ENCODE assay signal across 8 mouse cellular contexts in genomic region chr9:80068028-80068515, GRCm38 (mm10). TPM values are rescaled to one million over a fixed set of nuclear protein-coding genes. Genes with fewer than 3 reads are reported as not detected.
DNase-seq lines count a peak whose midpoint lies in the region; ATAC-seq and TF ChIP-seq lines count a peak whose summit lies in the region.

No protein-coding gene starts in this region.

- peak overlapping the region; percentile 99 for H3K27ac ChIP-seq in lung, embryonic 16.5 days (ENCODE audit: low read length)
- peak overlapping the region; percentile 100 for H3K27ac ChIP-seq in embryonic facial prominence, embryonic 12.5 days
- peak overlapping the region; percentile 98 for H3K27ac ChIP-seq in intestine, postnatal 0 days (ENCODE audit: low read depth, low read length)
- H3K27ac ChIP-seq in neural tube, embryonic 14.5 days (ENCODE audit: low read depth, low read length): peak overlapping the region; percentile 100

- peak overlapping the region; percentile 69 for H3K4me2 ChIP-seq in lung, embryonic 16.5 days (ENCODE audit: low read depth, low read length)
- peak overlapping the region; percentile 52 for H3K4me2 ChIP-seq in embryonic facial prominence, embryonic 12.5 days (replicated peaks)
- peak overlapping the region; percentile 72 for H3K4me2 ChIP-seq in intestine, postnatal 0 days (replicated peaks; ENCODE audit: low read depth)
- H3K4me2 ChIP-seq in neural tube, embryonic 14.5 days (ENCODE audit: low read depth, low read length): peak overlapping the region; percentile 62

- peaks cover 23% of the 10 kb centered on the region for H3K4me1 ChIP-seq in lung, embryonic 16.5 days (replicated peaks; ENCODE audit: control insufficient read depth, insufficient read depth, low read length)
- H3K4me1 ChIP-seq in embryonic facial prominence, embryonic 12.5 days: peaks cover 18% of the 10 kb centered on the region
- H3K4me1 ChIP-seq in intestine, postnatal 0 days (replicated peaks; ENCODE audit: control insufficient read depth, insufficient read depth, low read length): no peaks in the 10 kb centered on the region
- H3K4me1 ChIP-seq in neural tube, embryonic 14.5 days (ENCODE audit: control insufficient read depth, insufficient read depth, low read length): peaks cover 16% of the 10 kb centered on the region

- H3K36me3 ChIP-seq in lung, embryonic 16.5 days (ENCODE audit: control insufficient read depth, insufficient read depth, low read length): no peaks in the 10 kb centered on the region
- no peaks in the 10 kb centered on the region for H3K36me3 ChIP-seq in embryonic facial prominence, embryonic 12.5 days
- H3K36me3 ChIP-seq in intestine, postnatal 0 days (ENCODE audit: control insufficient read depth, insufficient read depth): no peaks in the 10 kb centered on the region
- H3K36me3 ChIP-seq in neural tube, embryonic 14.5 days (ENCODE audit: control insufficient read depth, insufficient read depth, low read length): no peaks in the 10 kb centered on the region

- no peak for TF ChIP-seq CTCF in intestine, postnatal 0 days (IDR thresholded peaks at IDR 0.05; ENCODE audit: low read depth)

- H3K9me3 ChIP-seq in lung, embryonic 16.5 days (ENCODE audit: control insufficient read depth, low read length): peaks cover 8% of the 10 kb centered on the region
- 0 out of 2 replicates have a peak, but pooled peaks cover 2% of the 10 kb centered on the region for H3K9me3 ChIP-seq in embryonic facial prominence, embryonic 12.5 days
- H3K9me3 ChIP-seq in intestine, postnatal 0 days (ENCODE audit: control insufficient read depth): no peaks in the 10 kb centered on the region
- H3K9me3 ChIP-seq in neural tube, embryonic 14.5 days (ENCODE audit: control insufficient read depth, low read length): no peaks in the 10 kb centered on the region

- peak overlapping the region; percentile 96 for H3K9ac ChIP-seq in lung, embryonic 16.5 days (ENCODE audit: low read length)
- H3K9ac ChIP-seq in embryonic facial prominence, embryonic 12.5 days: peak overlapping the region; percentile 99
- peak overlapping the region; percentile 99 for H3K9ac ChIP-seq in intestine, postnatal 0 days (ENCODE audit: low read depth, low read length)
- peak overlapping the region; percentile 100 for H3K9ac ChIP-seq in neural tube, embryonic 14.5 days (replicated peaks; ENCODE audit: low read depth, low read length)

- under 1% methylated on average over 18 of the region's 18 CpGs for WGBS in lung, embryonic 16.5 days
- WGBS in embryonic facial prominence, embryonic 12.5 days: under 1% methylated on average over 18 of the region's 18 CpGs
- under 1% methylated on average over 18 of the region's 18 CpGs for WGBS in intestine, postnatal 0 days
- whole genome bisulfite sequencing in neural tube, embryonic 14.5 days: 1% methylated on average over 18 of the region's 18 CpGs

- no peak for ATAC-seq in lung, embryonic 16.5 days (ENCODE audit: low read depth)
- no peak for ATAC-seq in embryonic facial prominence, embryonic 12.5 days (ENCODE audit: insufficient number of reproducible peaks, insufficient read depth, low FRiP score, low TSS enrichment)
- no peak for ATAC-seq in intestine, postnatal 0 days
- no peak for ATAC-seq in neural tube, embryonic 14.5 days (ENCODE audit: low read depth)

- no peaks in the 10 kb centered on the region for H3K27me3 ChIP-seq in lung, embryonic 16.5 days (ENCODE audit: control insufficient read depth, insufficient read depth, low read depth, low read length)
- H3K27me3 ChIP-seq in embryonic facial prominence, embryonic 12.5 days: no peaks in the 10 kb centered on the region
- H3K27me3 ChIP-seq in intestine, postnatal 0 days (replicated peaks; ENCODE audit: control insufficient read depth, insufficient read depth, low read length): no peaks in the 10 kb centered on the region
- H3K27me3 ChIP-seq in neural tube, embryonic 14.5 days (ENCODE audit: control insufficient read depth, insufficient read depth, low read length): no peaks in the 10 kb centered on the region

- no peak for DNase-seq in lung, postnatal 36 days
- no peak for DNase-seq in left cerebral cortex, adult 8-10 months (ENCODE audit: low spot score in 2 of 2)
- DNase-seq in urinary bladder, postnatal 36 days (ENCODE audit: low spot score in 2 of 2): no peak
- no peak for DNase-seq in kidney, adult 18-20 months

- peak overlapping the region; percentile 78 for H3K4me3 ChIP-seq in lung, embryonic 16.5 days (ENCODE audit: low read length)
- peak overlapping the region; percentile 78 for H3K4me3 ChIP-seq in embryonic facial prominence, embryonic 12.5 days
- H3K4me3 ChIP-seq in intestine, postnatal 0 days (ENCODE audit: low read depth, low read length): peak overlapping the region; percentile 84
- peak overlapping the region; percentile 90 for H3K4me3 ChIP-seq in neural tube, embryonic 14.5 days (ENCODE audit: low read depth, low read length)

RNA-seq across cellular contexts. Expression of gene Senp6, which starts 1.4 kb away (rescaled TPM):
- 44.4 and 52.8 TPM in 2 replicates for polyA plus RNA-seq in lung, embryonic 16.5 days (2015; fragmentation: Nextera tagmentation; extraction: Ambion mirVana)
- 79.4 and 82.2 TPM in 2 replicates for polyA plus RNA-seq in embryonic facial prominence, embryonic 12.5 days (2016; fragmentation: Nextera tagmentation; extraction: Ambion mirVana)
- 31.9 and 37.5 TPM in 2 replicates for polyA plus RNA-seq in intestine, postnatal 0 days (2015; fragmentation: Nextera tagmentation; extraction: Ambion mirVana)
- 65.3 and 70.6 TPM in 2 replicates for polyA plus RNA-seq in neural tube, embryonic 14.5 days (2014; fragmentation: Nextera tagmentation; extraction: Ambion mirVana)
- 100 to 1,000 TPM in 1 of 4 experiments, 10 to 100 TPM in 3; 86.9 to 110 (median 93.7) TPM for total RNA-seq in left cerebral cortex, adult 8-10 months (2022)

RNA-seq across cellular contexts. Expression of gene Filip1, which starts 55.4 kb away (rescaled TPM):
- 12.4 and 14.2 TPM in 2 replicates for polyA plus RNA-seq in lung, embryonic 16.5 days (2015; fragmentation: Nextera tagmentation; extraction: Ambion mirVana)
- 2.3 and 4.3 TPM in 2 replicates for polyA plus RNA-seq in embryonic facial prominence, embryonic 12.5 days (2016; fragmentation: Nextera tagmentation; extraction: Ambion mirVana)
- 5.3 and 6.7 TPM in 2 replicates for polyA plus RNA-seq in intestine, postnatal 0 days (2015; fragmentation: Nextera tagmentation; extraction: Ambion mirVana)
- polyA plus RNA-seq in neural tube, embryonic 14.5 days (2014; fragmentation: Nextera tagmentation; extraction: Ambion mirVana): 1.5 and 1.6 TPM in 2 replicates
- 10 to 100 TPM; 16.2 to 21.0 (median 19.0) TPM for total RNA-seq in left cerebral cortex, adult 8-10 months (2022)
